Mouse (Mus musculus): Measurements from ENCODE around the gene Mdga1.

- no peak for TF ChIP-seq CTCF (conservative IDR thresholded peaks at IDR 0.05; ENCODE audit: low read length)
- TF ChIP-seq POU5F1 (IDR thresholded peaks at IDR 0.05; ENCODE audit: borderline replicate concordance, low read length) = no peak
- TF ChIP-seq NANOG (IDR thresholded peaks at IDR 0.05; ENCODE audit: borderline replicate concordance, low read length) = no peak
Measured at GRCm38 (mm10) chr17:29795050-29795770, 174.7 kb downstream of the Mdga1 start.
